Mouse (Mus musculus) midbrain, embryonic 11.5 days (tissue): ENCODE data around the gene Alg9. TPM values are rescaled to one million over a fixed set of nuclear protein-coding genes. Genes with fewer than 3 reads are reported as not detected.

Source experiments
- ATAC-seq: fragments of 200-750 bp; cut with Nextera tagmentation; 2 replicates; pipeline ENCODE4 v1.8.0; 2017; ENCODE audit warnings: moderate TSS enrichment, moderate library complexity; ENCODE audit not compliant: low FRiP score
- DNase-seq: peaks from one replicate; pipeline ENCODE4 v3.0.0; 2015; ENCODE audit warnings: low spot score; ENCODE audit errors: missing footprints
- H3K27ac ChIP-seq: fragments of 300-500 bp; sonication (generic); 2 replicates; pipeline ENCODE4 v1.5.1; 2014; ENCODE audit warnings: low read depth, low read length
- H3K27me3 ChIP-seq: fragments of 300-500 bp; sonication (generic); 2 replicates; pipeline ENCODE4 v1.6.1; 2014; ENCODE audit warnings: mild to moderate bottlenecking, low read length, moderate library complexity, mixed read lengths; ENCODE audit not compliant: control insufficient read depth, insufficient read depth
- H3K36me3 ChIP-seq: fragments of 300-500 bp; sonication (generic); 2 replicates; pipeline ENCODE4 v1.6.1; 2014; ENCODE audit warnings: mild to moderate bottlenecking, low read length, moderate library complexity, mixed read lengths; ENCODE audit not compliant: control insufficient read depth, insufficient read depth
- H3K4me1 ChIP-seq: fragments of 300-500 bp; sonication (generic); 2 replicates; pipeline ENCODE4 v1.6.1; 2014; ENCODE audit warnings: low read length; ENCODE audit not compliant: control insufficient read depth, insufficient read depth
- H3K4me2 ChIP-seq: fragments of 300-500 bp; sonication (generic); 2 replicates; pipeline ENCODE4 v1.6.1; 2014; ENCODE audit warnings: mild to moderate bottlenecking, moderate library complexity
- H3K4me3 ChIP-seq: fragments of 300-500 bp; sonication (generic); 2 replicates; pipeline ENCODE4 v1.5.1; 2014; ENCODE audit warnings: low read depth, low read length
- H3K9ac ChIP-seq: fragments of 300-500 bp; sonication (generic); 2 replicates; pipeline ENCODE4 v1.6.1; 2014; ENCODE audit warnings: low read length
- H3K9me3 ChIP-seq: fragments of 300-500 bp; sonication (generic); 2 replicates; pipeline ENCODE4 v1.6.1; 2016; ENCODE audit warnings: low read length; ENCODE audit not compliant: control insufficient read depth
- WGBS: fragments of 180-500 bp; shearing (Covaris S2); extraction: QIAGEN DNeasy Blood & Tissue Kit; methylation state at CpG from one replicate; pipeline ENCODE4 v1.1.7; 2014; 5-methylcytosine and 5-hydroxymethylcytosine counted together
- polyA plus RNA-seq: library from polyadenylated mRNA; unstranded; fragments of >200 nt; fragmentation: Nextera tagmentation; extraction: Ambion mirVana; gene quantifications from 2 replicates; pipeline ENCODE4 v1.2.1, GENCODE M21; 2014

Gene Alg9
- polyA plus RNA-seq, 1 experiment from 2014 or later: 34.4 TPM

GRCm38 (mm10) chr9:50803055-50803671 is 28.3 kb downstream of the Alg9 start:
- 90% methylated on average over 7 of the region's 7 CpGs for WGBS
- no peak for ATAC-seq

GRCm38 (mm10) chr9:50808471-50808870 is 33.7 kb downstream of the Alg9 start:
- Histone ChIP-seq H3K27ac (no peak overlapping the region), H3K4me1 (no peaks in the 10 kb centered on the region), H3K27me3 (no peaks in the 10 kb centered on the region), H3K36me3 (0 out of 2 replicates have a peak, but pooled peaks cover 4% of the 10 kb centered on the region), H3K9me3 (no peaks in the 10 kb centered on the region), H3K9ac (no peak overlapping the region), H3K4me3 (no peak overlapping the region), H3K4me2 (no peak overlapping the region)
- ATAC-seq (no peak), DNase-seq (no peak)
- 86% methylated on average over 6 of the region's 6 CpGs for WGBS

More at GRCm38 (mm10) chr9:50803055-50803671, 28.3 kb downstream of the Alg9 start:
- H3K9ac ChIP-seq: no peak overlapping the region
- no peaks in the 10 kb centered on the region for H3K4me1 ChIP-seq
- no peak overlapping the region for H3K27ac ChIP-seq
- H3K27me3 ChIP-seq: no peaks in the 10 kb centered on the region
- no peak overlapping the region for H3K4me2 ChIP-seq
- no peak for DNase-seq
- H3K4me3 ChIP-seq: no peak overlapping the region
- peaks cover 4% of the 10 kb centered on the region; the same call in 1 of the 2 replicates for H3K36me3 ChIP-seq
- no peaks in the 10 kb centered on the region for H3K9me3 ChIP-seq

GRCm38 (mm10) chr9:50809146-50809545 is 34.3 kb downstream of the Alg9 start:
- Histone ChIP-seq H3K27ac (no peak overlapping the region), H3K27me3 (no peaks in the 10 kb centered on the region), H3K9ac (no peak overlapping the region), H3K4me2 (no peak overlapping the region), H3K9me3 (no peaks in the 10 kb centered on the region), H3K4me1 (no peaks in the 10 kb centered on the region), H3K36me3 (peaks cover 6% of the 10 kb centered on the region; the same call in 1 of the 2 replicates), H3K4me3 (no peak overlapping the region)
- WGBS: 91% methylated on average over 13 of the region's 13 CpGs
- ATAC-seq: no peak
- peak; percentile 44 for DNase-seq

GRCm38 (mm10) chr9:50811187-50811586 is 36.4 kb downstream of the Alg9 start:
- WGBS: 95% methylated on average over 7 of the region's 7 CpGs
- ATAC-seq (no peak), DNase-seq (peak; percentile 54)
- Histone ChIP-seq H3K27ac (no peak overlapping the region), H3K4me1 (no peaks in the 10 kb centered on the region), H3K4me2 (no peak overlapping the region), H3K36me3 (peaks cover 2% of the 10 kb centered on the region; the same call in 1 of the 2 replicates), H3K27me3 (no peaks in the 10 kb centered on the region), H3K9ac (no peak overlapping the region), H3K4me3 (no peak overlapping the region), H3K9me3 (no peaks in the 10 kb centered on the region)

GRCm38 (mm10) chr9:50811746-50812145 is 36.9 kb downstream of the Alg9 start:
- 88% methylated on average over 2 of the region's 2 CpGs for WGBS
- no peak for ATAC-seq

GRCm38 (mm10) chr9:50813796-50814195 is 39.0 kb downstream of the Alg9 start:
- ATAC-seq: no peak
- H3K36me3 ChIP-seq: peaks cover 2% of the 10 kb centered on the region; the same call in 1 of the 2 replicates

More at GRCm38 (mm10) chr9:50811746-50812145, 36.9 kb downstream of the Alg9 start:
- no peak overlapping the region for H3K27ac ChIP-seq
- no peak overlapping the region for H3K4me2 ChIP-seq
- no peak overlapping the region for H3K4me3 ChIP-seq
- no peaks in the 10 kb centered on the region for H3K27me3 ChIP-seq
- no peaks in the 10 kb centered on the region for H3K4me1 ChIP-seq
- H3K9ac ChIP-seq: no peak overlapping the region
- H3K36me3 ChIP-seq: peaks cover 2% of the 10 kb centered on the region; the same call in 1 of the 2 replicates
- H3K9me3 ChIP-seq: no peaks in the 10 kb centered on the region
- DNase-seq: peak; percentile 17

GRCm38 (mm10) chr9:50815666-50816065 is 40.8 kb downstream of the Alg9 start:
- 99% methylated on average over 4 of the region's 4 CpGs for WGBS
- Histone ChIP-seq H3K4me3 (no peak overlapping the region), H3K27ac (no peak overlapping the region), H3K27me3 (no peaks in the 10 kb centered on the region), H3K9ac (no peak overlapping the region), H3K4me1 (no peaks in the 10 kb centered on the region), H3K9me3 (no peaks in the 10 kb centered on the region), H3K4me2 (no peak overlapping the region), H3K36me3 (peaks cover 2% of the 10 kb centered on the region; the same call in 1 of the 2 replicates)
- DNase-seq: no peak
- no peak for ATAC-seq

More at GRCm38 (mm10) chr9:50813796-50814195, 39.0 kb downstream of the Alg9 start:
- Histone ChIP-seq H3K4me2 (no peak overlapping the region), H3K4me1 (no peaks in the 10 kb centered on the region), H3K27me3 (no peaks in the 10 kb centered on the region), H3K9ac (no peak overlapping the region), H3K4me3 (no peak overlapping the region), H3K27ac (no peak overlapping the region), H3K9me3 (no peaks in the 10 kb centered on the region)
- DNase-seq: no peak
- 96% methylated on average over 5 of the region's 5 CpGs for WGBS

- 93% methylated on average over 1 of the region's 1 CpGs for WGBS
- Histone ChIP-seq H3K9me3 (no peaks in the 10 kb centered on the region), H3K27ac (no peak overlapping the region), H3K9ac (no peak overlapping the region), H3K4me1 (no peaks in the 10 kb centered on the region), H3K36me3 (peaks cover 2% of the 10 kb centered on the region; the same call in 1 of the 2 replicates), H3K27me3 (no peaks in the 10 kb centered on the region), H3K4me3 (no peak overlapping the region), H3K4me2 (no peak overlapping the region)
- DNase-seq (no peak), ATAC-seq (no peak)
These were observed 41.7 kb downstream of the Alg9 start for GRCm38 (mm10) chr9:50816512-50816911.

GRCm38 (mm10) chr9:50818050-50818449 is 43.2 kb downstream of the Alg9 start:
- 90% methylated on average over 6 of the region's 6 CpGs for WGBS
- no peak for DNase-seq
- no peak overlapping the region for H3K4me3 ChIP-seq

More at GRCm38 (mm10) chr9:50818050-50818449, 43.2 kb downstream of the Alg9 start:
- Histone ChIP-seq H3K36me3 (peaks cover 2% of the 10 kb centered on the region; the same call in 1 of the 2 replicates), H3K4me2 (no peak overlapping the region), H3K27ac (no peak overlapping the region), H3K9me3 (no peaks in the 10 kb centered on the region), H3K4me1 (no peaks in the 10 kb centered on the region), H3K27me3 (no peaks in the 10 kb centered on the region), H3K9ac (no peak overlapping the region)
- no peak for ATAC-seq
